Mouse (Mus musculus): ENCODE results near the gene Gm49358.

DNA sequence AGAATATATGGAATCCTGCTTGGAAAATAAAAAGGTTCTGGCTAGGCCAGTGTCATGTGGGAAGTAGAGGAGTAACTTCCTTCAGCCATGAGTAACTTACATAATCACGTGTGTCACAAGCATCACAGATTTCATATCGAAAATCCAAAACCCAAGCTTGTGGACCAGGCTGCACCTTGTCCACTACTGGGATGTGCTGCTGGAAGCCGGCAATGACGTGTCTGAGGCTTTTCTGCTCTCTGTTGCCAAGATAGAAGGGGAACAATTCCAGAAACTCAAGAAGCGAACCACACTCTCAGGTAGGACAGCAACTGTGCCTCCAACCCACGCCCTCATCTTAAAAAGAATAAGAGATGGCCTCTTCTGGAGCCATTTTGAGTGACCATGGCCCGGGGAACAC, 19.5 kb upstream of the Gm49358 start:
- no peak for TF ChIP-seq CTCF (IDR thresholded peaks at IDR 0.05; ENCODE audit: low read depth)
- TF ChIP-seq EP300 (IDR thresholded peaks at IDR 0.05; ENCODE audit: low read depth): no peak

Measured in liver, postnatal 0 days (tissue).